Mouse (Mus musculus) heart, adult 2 months (tissue): ENCODE data around the gene Pfn3.

ENCODE experiments used
- CTCF ChIP-seq: fragments of 200-600 bp; IDR thresholded peaks from 2 replicates; pipeline ENCODE4 v1.8.1; 2022; ENCODE audit warnings: antibody characterized with exemption, mild to moderate bottlenecking, moderate library complexity
- POLR2A ChIP-seq: fragments of 200-500 bp; IDR thresholded peaks from 2 replicates; pipeline ENCODE4 v1.6.1; 2011; ENCODE audit warnings: mild to moderate bottlenecking, low read depth, low read length, control low read depth; ENCODE audit not compliant: insufficient read depth

- TF ChIP-seq CTCF (no peak), POLR2A (no peak)
Observed at GRCm38 (mm10) chr13:55414743-55415380, at the start of gene Pfn3.
